Mouse (Mus musculus) limb, embryonic 12.5 days (tissue): ENCODE measurements around the gene Chrne. TPM values are rescaled to one million over a fixed set of nuclear protein-coding genes. Genes with fewer than 3 reads are reported as not detected.

Experiments
- ATAC-seq: fragments of 200-750 bp; cut with Nextera tagmentation; 2 replicates; pipeline ENCODE4 v1.8.0; 2017; ENCODE audit warnings: low read depth, moderate TSS enrichment; ENCODE audit not compliant: insufficient number of reproducible peaks, insufficient read depth, low FRiP score, low TSS enrichment
- H3K27ac ChIP-seq: fragments of 300-500 bp; sonication (generic); 2 replicates; pipeline ENCODE4 v1.5.1; 2016; ENCODE audit warnings: mild to moderate bottlenecking, moderate library complexity
- H3K27me3 ChIP-seq: fragments of 300-500 bp; sonication (generic); 2 replicates; pipeline ENCODE4 v1.6.1; 2016; ENCODE audit warnings: mild to moderate bottlenecking, moderate library complexity
- H3K36me3 ChIP-seq: fragments of 300-500 bp; sonication (generic); 2 replicates; pipeline ENCODE4 v1.6.1; 2016; ENCODE audit warnings: mild to moderate bottlenecking, moderate library complexity
- H3K4me1 ChIP-seq: fragments of 300-500 bp; sonication (generic); replicated peaks from 2 replicates; pipeline ENCODE4 v1.6.1; 2016
- H3K4me2 ChIP-seq: fragments of 300-500 bp; sonication (generic); 2 replicates; pipeline ENCODE4 v1.6.1; 2016; ENCODE audit warnings: mild to moderate bottlenecking, moderate library complexity
- H3K4me3 ChIP-seq: fragments of 300-500 bp; sonication (generic); replicated peaks from 2 replicates; pipeline ENCODE4 v1.5.1; 2016; ENCODE audit warnings: mild to moderate bottlenecking
- H3K9ac ChIP-seq: fragments of 300-500 bp; sonication (generic); replicated peaks from 2 replicates; pipeline ENCODE4 v1.6.1; 2016; ENCODE audit warnings: mild to moderate bottlenecking, moderate library complexity
- H3K9me3 ChIP-seq: fragments of 300-500 bp; sonication (generic); 2 replicates; pipeline ENCODE4 v1.6.1; 2016; ENCODE audit warnings: mild to moderate bottlenecking, moderate library complexity
- WGBS: fragments of 180-500 bp; shearing (Covaris S2); methylation state at CpG from one replicate; pipeline ENCODE4 v1.1.7; 2016; 5-methylcytosine and 5-hydroxymethylcytosine counted together
- polyA plus RNA-seq: library from polyadenylated mRNA; unstranded; fragments of >200 nt; fragmentation: Nextera tagmentation; extraction: Ambion mirVana; gene quantifications from 2 replicates; pipeline ENCODE4 v1.2.1, GENCODE M21; 2016

The Chrne gene
- polyA plus RNA-seq, 1 experiment from 2014 or later: not detected

GRCm38 (mm10) chr11:70598451-70598953 is 20.5 kb downstream of the Chrne start:
- Histone ChIP-seq H3K4me3 (no peak overlapping the region), H3K36me3 (peaks cover 63% of the 10 kb centered on the region), H3K27me3 (no peaks in the 10 kb centered on the region), H3K4me2 (no peak overlapping the region), H3K9ac (no peak overlapping the region), H3K9me3 (no peaks in the 10 kb centered on the region), H3K4me1 (no peaks in the 10 kb centered on the region), H3K27ac (no peak overlapping the region)
- 91% methylated on average over 9 of the region's 9 CpGs for WGBS
- ATAC-seq: no peak

- WGBS: 88% methylated on average over 6 of the region's 6 CpGs
- Histone ChIP-seq H3K9me3 (no peaks in the 10 kb centered on the region), H3K27ac (no peak overlapping the region), H3K4me3 (no peak overlapping the region), H3K9ac (no peak overlapping the region), H3K4me1 (no peaks in the 10 kb centered on the region), H3K27me3 (no peaks in the 10 kb centered on the region), H3K4me2 (no peak overlapping the region), H3K36me3 (peaks cover 50% of the 10 kb centered on the region)
- no peak for ATAC-seq
Observed at GRCm38 (mm10) chr11:70597301-70597700, 21.7 kb downstream of the Chrne start.

- no peak overlapping the region for H3K4me3 ChIP-seq
- H3K27ac ChIP-seq: no peak overlapping the region
- 74% methylated on average over 4 of the region's 4 CpGs for WGBS
- no peaks in the 10 kb centered on the region for H3K27me3 ChIP-seq
- H3K9ac ChIP-seq: no peak overlapping the region
- no peak overlapping the region for H3K4me2 ChIP-seq
- peaks cover 38% of the 10 kb centered on the region for H3K36me3 ChIP-seq
- no peak for ATAC-seq
- no peaks in the 10 kb centered on the region for H3K9me3 ChIP-seq
- no peaks in the 10 kb centered on the region for H3K4me1 ChIP-seq
Observed at GRCm38 (mm10) chr11:70596094-70596493, 22.9 kb downstream of the Chrne start.

- no peak for ATAC-seq
- H3K4me1 ChIP-seq: no peaks in the 10 kb centered on the region
Observed at GRCm38 (mm10) chr11:70595638-70596037, 23.4 kb downstream of the Chrne start.

GRCm38 (mm10) chr11:70594253-70594989 is 24.6 kb downstream of the Chrne start:
- Histone ChIP-seq H3K27me3 (no peaks in the 10 kb centered on the region), H3K4me3 (no peak overlapping the region), H3K9ac (no peak overlapping the region), H3K27ac (no peak overlapping the region), H3K4me2 (no peak overlapping the region), H3K9me3 (no peaks in the 10 kb centered on the region), H3K36me3 (peaks cover 26% of the 10 kb centered on the region), H3K4me1 (no peaks in the 10 kb centered on the region)
- WGBS: 83% methylated on average over 15 of the region's 15 CpGs
- ATAC-seq: no peak

More at GRCm38 (mm10) chr11:70595638-70596037, 23.4 kb downstream of the Chrne start:
- peaks cover 37% of the 10 kb centered on the region for H3K36me3 ChIP-seq
- 79% methylated on average over 2 of the region's 2 CpGs for WGBS
- no peak overlapping the region for H3K27ac ChIP-seq
- no peak overlapping the region for H3K4me2 ChIP-seq
- H3K27me3 ChIP-seq: no peaks in the 10 kb centered on the region
- H3K9me3 ChIP-seq: no peaks in the 10 kb centered on the region
- H3K4me3 ChIP-seq: no peak overlapping the region
- H3K9ac ChIP-seq: no peak overlapping the region

- peaks cover 5% of the 10 kb centered on the region; the same call in 1 of the 2 replicates for H3K36me3 ChIP-seq
- H3K9ac ChIP-seq: no peak overlapping the region
- no peak overlapping the region for H3K27ac ChIP-seq
- no peak for ATAC-seq
- H3K4me3 ChIP-seq: no peak overlapping the region
- no peak overlapping the region for H3K4me2 ChIP-seq
- 97% methylated on average over 1 of the region's 1 CpGs for WGBS
- no peaks in the 10 kb centered on the region for H3K4me1 ChIP-seq
- no peaks in the 10 kb centered on the region for H3K9me3 ChIP-seq
- no peaks in the 10 kb centered on the region for H3K27me3 ChIP-seq
Observed at GRCm38 (mm10) chr11:70591733-70592132, 27.3 kb downstream of the Chrne start.

GRCm38 (mm10) chr11:70586954-70587353 is 32.1 kb downstream of the Chrne start:
- no peaks in the 10 kb centered on the region for H3K9me3 ChIP-seq
- H3K27ac ChIP-seq: no peak overlapping the region
- peaks cover 5% of the 10 kb centered on the region; the same call in 1 of the 2 replicates for H3K36me3 ChIP-seq
- ATAC-seq: no peak
- no peak overlapping the region for H3K4me2 ChIP-seq
- WGBS: 76% methylated on average over 5 of the region's 5 CpGs
- no peaks in the 10 kb centered on the region for H3K27me3 ChIP-seq
- peaks cover 44% of the 10 kb centered on the region for H3K4me1 ChIP-seq
- H3K4me3 ChIP-seq: no peak overlapping the region
- no peak overlapping the region for H3K9ac ChIP-seq

- H3K4me3 ChIP-seq: no peak overlapping the region
- H3K36me3 ChIP-seq: peaks cover 5% of the 10 kb centered on the region; the same call in 1 of the 2 replicates
- H3K9ac ChIP-seq: no peak overlapping the region
- ATAC-seq: no peak
- 0 out of 2 replicates have a peak overlapping the region, but pooled peaks have one; percentile 78 for H3K27ac ChIP-seq
- no peaks in the 10 kb centered on the region for H3K27me3 ChIP-seq
- H3K4me2 ChIP-seq: no peak overlapping the region
- WGBS: 90% methylated on average over 3 of the region's 3 CpGs
- no peaks in the 10 kb centered on the region for H3K9me3 ChIP-seq
- peaks cover 46% of the 10 kb centered on the region for H3K4me1 ChIP-seq
Observed at GRCm38 (mm10) chr11:70586261-70586660, 32.8 kb downstream of the Chrne start.

GRCm38 (mm10) chr11:70585457-70585856 is 33.6 kb downstream of the Chrne start:
- no peak overlapping the region for H3K4me3 ChIP-seq
- peaks cover 5% of the 10 kb centered on the region; the same call in 1 of the 2 replicates for H3K36me3 ChIP-seq
- no peaks in the 10 kb centered on the region for H3K9me3 ChIP-seq
- no peaks in the 10 kb centered on the region for H3K27me3 ChIP-seq
- ATAC-seq: 0 out of 2 replicates have a peak, but pooled peaks have one; percentile 63
- no peak overlapping the region for H3K9ac ChIP-seq
- WGBS: 47% methylated on average over 7 of the region's 7 CpGs
- peaks cover 47% of the 10 kb centered on the region for H3K4me1 ChIP-seq
- peak overlapping the region; percentile 19; the same call in 1 of the 2 replicates for H3K4me2 ChIP-seq
- peak overlapping the region; percentile 78 for H3K27ac ChIP-seq

GRCm38 (mm10) chr11:70583775-70584174 is 35.2 kb downstream of the Chrne start:
- Histone ChIP-seq H3K27ac (0 out of 2 replicates have a peak overlapping the region, but pooled peaks have one; percentile 29), H3K9me3 (no peaks in the 10 kb centered on the region), H3K9ac (no peak overlapping the region), H3K4me3 (no peak overlapping the region), H3K4me1 (peaks cover 64% of the 10 kb centered on the region), H3K36me3 (peaks cover 5% of the 10 kb centered on the region; the same call in 1 of the 2 replicates), H3K27me3 (no peaks in the 10 kb centered on the region), H3K4me2 (no peak overlapping the region)
- 87% methylated on average over 7 of the region's 7 CpGs for WGBS
- no peak for ATAC-seq

GRCm38 (mm10) chr11:70583022-70583714 is 35.8 kb downstream of the Chrne start:
- no peaks in the 10 kb centered on the region for H3K9me3 ChIP-seq
- H3K36me3 ChIP-seq: peaks cover 3% of the 10 kb centered on the region; the same call in 1 of the 2 replicates
- 64% methylated on average over 6 of the region's 6 CpGs for WGBS
- peaks cover 70% of the 10 kb centered on the region for H3K4me1 ChIP-seq
- H3K4me2 ChIP-seq: no peak overlapping the region
- no peak for ATAC-seq
- H3K27ac ChIP-seq: peak overlapping the region; percentile 42; the same call in 1 of the 2 replicates
- no peak overlapping the region for H3K4me3 ChIP-seq
- no peaks in the 10 kb centered on the region for H3K27me3 ChIP-seq
- H3K9ac ChIP-seq: no peak overlapping the region
